Mouse (Mus musculus) right cerebral cortex, postnatal 25 days (tissue): ENCODE results near the gene Wdr27.
"Not testable (repeated sequence)": the region's sequence is repeated elsewhere in the genome, so short reads cannot be mapped to it uniquely, and the experiment has no call there.

Experiments used
- DNase-seq: peaks from one replicate; pipeline ENCODE4 v3.0.0; 2022

Wdr27 gene

DNA sequence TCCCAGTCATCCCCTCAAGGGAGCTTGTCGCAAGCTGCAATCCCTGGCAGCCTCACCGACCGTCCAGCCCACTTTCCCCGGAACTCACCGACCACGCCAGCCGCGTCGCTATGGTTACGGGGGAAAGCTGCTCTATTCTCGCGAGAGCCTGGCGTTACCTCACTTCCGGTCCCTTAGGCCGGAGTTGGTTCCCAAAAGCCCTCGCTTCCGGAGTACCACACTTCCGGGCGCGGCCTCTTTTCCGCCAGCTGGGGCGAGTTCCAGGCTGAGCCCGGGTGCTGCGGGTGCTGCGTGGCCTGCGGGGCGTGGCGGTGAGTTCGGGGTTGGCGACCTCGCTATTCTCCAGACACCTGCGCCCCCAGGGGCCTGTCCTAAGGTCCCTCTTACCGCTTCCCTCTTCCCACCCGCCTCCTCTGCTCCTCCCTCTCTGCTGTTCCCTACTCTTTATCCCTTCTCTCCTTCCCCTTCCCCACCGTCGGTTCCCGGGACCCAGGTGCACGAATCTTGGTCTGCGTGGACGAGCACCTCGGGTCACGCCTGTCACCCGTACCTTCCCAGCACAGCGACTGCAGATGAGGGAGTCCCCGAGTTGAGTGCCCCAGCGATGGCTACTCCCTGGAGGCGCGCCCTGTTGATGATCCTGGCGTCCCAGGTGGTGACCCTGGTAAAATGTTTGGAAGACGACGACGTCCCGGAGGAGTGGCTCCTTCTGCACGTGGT, at the start of gene Wdr27, which contains the start of gene 1600012H06Rik:
Gene Wdr27 (minus strand): TSS at position 150 of the 720 bp plus-strand sequence.
Gene 1600012H06Rik (plus strand): TSS at position 176 of the 720 bp plus-strand sequence.
- DNase-seq = peak; percentile 99

- DNase-seq = not testable (repeated sequence)
Measured at GRCm38 (mm10) chr17:14992522-14993138, 49.7 kb upstream of the Wdr27 start.

- peak; percentile 2 for DNase-seq
Measured at GRCm38 (mm10) chr17:14990116-14990702, 47.3 kb upstream of the Wdr27 start.

DNA sequence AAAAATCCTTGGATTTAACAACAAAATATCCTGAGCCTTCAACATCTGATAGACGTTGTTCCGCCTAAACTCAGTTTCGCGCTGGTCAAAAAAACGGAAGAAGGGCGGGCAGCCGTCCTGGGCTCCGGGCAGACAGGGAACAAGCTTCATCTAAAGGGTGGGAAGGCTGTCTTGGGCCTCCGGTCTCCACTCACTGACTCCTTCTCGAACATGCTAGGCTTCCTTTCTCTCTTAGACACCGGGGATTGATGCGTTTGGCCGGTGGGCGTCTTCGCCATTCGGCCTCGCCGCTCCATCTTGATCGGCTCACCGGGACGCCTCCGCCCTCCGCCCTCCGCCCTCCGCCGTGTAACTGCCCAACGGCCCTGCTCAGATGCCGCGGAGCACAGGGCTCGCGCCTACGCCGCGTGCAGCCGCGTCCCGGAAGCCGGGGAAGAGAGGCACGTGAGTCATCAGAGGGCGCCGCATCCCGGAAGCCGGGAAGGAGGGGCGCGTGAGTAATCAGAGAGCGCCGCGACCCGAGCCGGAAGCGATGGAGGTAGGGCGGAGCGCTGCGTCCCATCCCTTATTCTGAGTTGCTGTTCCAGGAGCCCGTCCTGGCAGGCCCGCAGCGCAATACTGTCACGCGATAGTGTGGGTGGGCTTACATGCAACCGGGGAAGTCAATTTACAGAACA, 35.5 kb upstream of the Wdr27 start, which contains the start of the genes 9030025P20Rik and Gm3417:
Gene 9030025P20Rik (plus strand): TSS at position 107 of the 677 bp plus-strand sequence.
Gene Gm3417 (minus strand): TSS at position 429 of the 677 bp plus-strand sequence.
- not testable (repeated sequence) for DNase-seq

GRCm38 (mm10) chr17:14977718-14978361, 34.9 kb upstream of the Wdr27 start:
- DNase-seq = not testable (repeated sequence)

DNA sequence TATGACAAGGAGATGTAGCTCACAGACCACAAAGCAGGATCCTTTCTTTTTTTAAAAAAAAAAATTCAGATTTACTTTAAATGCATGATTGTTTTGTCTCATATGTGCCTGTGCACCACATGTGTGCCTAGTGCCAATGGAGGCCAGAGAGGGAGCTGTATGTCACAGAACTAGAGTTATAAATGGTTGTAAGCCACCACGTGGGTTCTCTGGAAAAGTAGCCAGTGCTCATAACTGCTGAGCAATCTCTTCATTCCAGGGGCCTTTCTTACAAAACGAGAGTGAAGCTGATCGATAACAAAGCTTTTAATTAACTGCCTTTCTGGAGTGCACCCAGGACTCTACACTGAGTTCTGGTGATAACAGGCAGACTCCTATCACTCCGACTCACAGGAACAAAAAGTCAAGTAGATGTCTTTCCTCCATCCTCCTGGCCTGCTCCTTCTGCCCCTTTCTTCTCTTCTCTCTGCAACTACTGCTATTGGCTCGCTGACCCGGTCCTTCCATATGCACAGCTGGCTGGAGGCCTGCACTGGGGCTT, 25.5 kb upstream of the Wdr27 start:
- DNase-seq = not testable (repeated sequence)

GRCm38 (mm10) chr17:14961557-14962154, 18.7 kb upstream of the Wdr27 start:
- not testable (repeated sequence) for DNase-seq

DNA sequence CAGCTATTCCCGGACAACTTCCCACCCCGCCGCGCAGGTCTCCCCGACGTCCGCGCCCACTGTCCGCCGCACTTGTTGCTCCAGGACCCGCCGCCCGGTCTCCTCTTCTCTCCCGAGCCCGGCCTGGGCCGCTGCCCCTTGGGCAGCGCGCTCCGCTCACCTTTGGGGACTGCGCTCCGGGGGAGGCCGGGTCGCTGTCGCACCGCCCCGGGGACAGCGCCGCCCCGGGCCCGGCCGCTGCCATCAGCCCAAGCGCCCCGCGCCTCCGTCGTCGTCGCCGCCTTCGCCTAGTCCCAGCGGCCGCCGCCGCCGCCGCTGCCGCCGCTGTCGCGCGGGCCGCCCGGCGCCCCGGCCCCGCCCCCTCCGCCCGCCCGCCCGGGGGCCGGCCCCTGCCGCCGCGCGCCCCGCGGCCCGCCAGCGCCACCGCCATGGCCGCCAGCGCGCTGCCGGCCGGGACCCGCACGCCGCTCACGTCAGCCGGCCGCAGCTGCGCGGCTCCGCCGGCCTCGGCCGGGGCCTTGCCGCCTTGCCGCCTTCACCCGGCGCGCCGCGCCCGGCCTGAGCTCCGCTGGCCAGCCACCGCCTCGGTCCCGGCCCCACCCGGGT, 18.1 kb upstream of the Wdr27 start, which contains the start of gene Phf10:
Gene Phf10 (minus strand): TSS at position 323 of the 606 bp plus-strand sequence.
- peak; percentile 22 for DNase-seq

DNA sequence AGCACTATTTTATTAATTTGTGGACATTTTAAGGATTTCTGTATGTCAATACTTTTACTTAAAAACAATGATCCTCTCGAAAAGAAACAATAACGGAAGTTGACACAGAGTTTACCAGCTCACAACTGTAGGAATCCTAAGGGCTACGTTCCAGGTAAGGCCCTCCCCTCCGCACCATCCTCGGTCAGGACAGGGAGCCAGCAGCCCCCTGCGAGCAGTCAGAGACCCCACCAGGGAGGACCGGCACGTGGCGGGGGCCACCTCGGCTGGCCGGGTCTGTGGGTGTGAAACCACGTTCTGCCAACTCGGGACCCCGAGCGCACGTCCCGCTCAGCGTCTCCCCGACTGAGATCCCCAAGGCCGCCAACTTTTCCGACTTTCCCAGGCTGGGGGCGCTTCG, 17.6 kb upstream of the Wdr27 start:
- no peak for DNase-seq

- no peak for DNase-seq
Measured at GRCm38 (mm10) chr17:14959979-14960378, 17.0 kb upstream of the Wdr27 start.

DNA sequence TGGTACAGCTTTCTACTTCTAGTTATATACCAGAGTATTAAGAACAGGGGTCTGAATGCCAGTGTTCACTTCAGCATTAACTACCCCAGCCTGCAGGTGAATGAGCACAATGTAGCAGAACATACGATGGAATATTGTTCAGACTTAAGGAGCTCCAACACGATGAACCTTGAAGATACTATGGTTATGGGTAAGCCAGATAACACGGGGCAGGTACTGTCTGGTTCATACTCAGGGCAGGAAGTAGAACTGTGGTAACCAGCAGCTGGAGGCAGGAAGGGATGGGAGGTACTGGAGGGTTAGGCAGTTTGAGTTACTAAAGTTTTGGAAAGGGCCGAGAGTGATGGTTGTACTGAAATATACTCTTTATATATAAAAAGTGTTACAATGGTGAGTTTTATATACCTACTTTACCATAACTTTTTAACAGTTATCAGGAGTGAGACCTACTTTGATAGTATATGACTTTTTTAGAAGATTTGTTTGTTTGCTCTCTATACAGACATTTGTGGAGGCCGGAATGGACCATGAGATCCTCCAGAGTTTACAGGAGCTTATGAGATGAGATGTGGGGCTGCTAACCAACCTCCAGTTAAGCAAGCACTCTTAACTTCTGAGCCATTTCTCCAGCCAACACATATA, 15.8 kb upstream of the Wdr27 start:
- DNase-seq = no peak

- DNase-seq = no peak
Measured at GRCm38 (mm10) chr17:14953452-14953851, 10.5 kb upstream of the Wdr27 start.

GRCm38 (mm10) chr17:14949161-14949827, 6.3 kb upstream of the Wdr27 start:
- DNase-seq = no peak

DNA sequence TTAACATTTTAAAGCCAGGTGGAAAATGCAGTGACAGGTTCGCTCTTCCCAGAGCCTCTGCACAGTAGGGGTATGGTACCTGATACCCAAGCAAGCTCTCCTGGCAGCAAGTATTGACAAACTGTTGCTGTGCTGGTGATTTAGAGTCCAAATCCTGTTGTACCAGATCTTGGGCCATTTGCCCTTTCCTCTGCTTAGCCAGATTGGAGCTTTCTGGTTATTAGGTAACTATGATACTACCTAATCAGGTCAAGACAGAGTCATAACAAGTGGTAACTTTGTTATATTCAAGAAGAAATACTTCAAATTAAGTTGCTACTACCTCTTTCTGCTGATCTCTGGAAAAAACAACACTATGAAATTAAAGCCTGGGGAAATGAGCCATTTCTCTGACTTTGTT, 1.6 kb upstream of the Wdr27 start:
- DNase-seq = no peak

GRCm38 (mm10) chr17:14943729-14944059, 736 bp upstream of the Wdr27 start:
- DNase-seq = no peak

DNA sequence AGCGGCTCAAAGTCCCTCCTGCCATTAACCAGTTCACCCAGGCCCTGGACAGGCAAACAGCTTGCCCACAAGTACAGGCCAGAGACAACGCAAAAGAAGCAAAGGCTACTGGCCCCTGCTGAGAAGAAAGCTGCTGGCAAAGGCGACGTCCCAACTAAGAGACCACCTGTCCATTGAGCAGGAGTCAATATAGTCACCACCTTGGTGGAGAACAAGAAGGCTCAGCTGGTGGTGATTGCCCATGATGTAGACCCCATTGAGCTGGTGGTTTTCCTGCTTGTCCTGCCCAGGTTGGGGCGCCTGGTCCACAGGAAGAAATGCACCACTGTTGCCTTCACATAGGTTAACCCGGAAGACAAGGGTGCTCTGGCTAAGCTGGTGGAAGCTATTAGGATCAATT, 777 bp downstream of the Wdr27 start:
- DNase-seq = not testable (repeated sequence)

DNA sequence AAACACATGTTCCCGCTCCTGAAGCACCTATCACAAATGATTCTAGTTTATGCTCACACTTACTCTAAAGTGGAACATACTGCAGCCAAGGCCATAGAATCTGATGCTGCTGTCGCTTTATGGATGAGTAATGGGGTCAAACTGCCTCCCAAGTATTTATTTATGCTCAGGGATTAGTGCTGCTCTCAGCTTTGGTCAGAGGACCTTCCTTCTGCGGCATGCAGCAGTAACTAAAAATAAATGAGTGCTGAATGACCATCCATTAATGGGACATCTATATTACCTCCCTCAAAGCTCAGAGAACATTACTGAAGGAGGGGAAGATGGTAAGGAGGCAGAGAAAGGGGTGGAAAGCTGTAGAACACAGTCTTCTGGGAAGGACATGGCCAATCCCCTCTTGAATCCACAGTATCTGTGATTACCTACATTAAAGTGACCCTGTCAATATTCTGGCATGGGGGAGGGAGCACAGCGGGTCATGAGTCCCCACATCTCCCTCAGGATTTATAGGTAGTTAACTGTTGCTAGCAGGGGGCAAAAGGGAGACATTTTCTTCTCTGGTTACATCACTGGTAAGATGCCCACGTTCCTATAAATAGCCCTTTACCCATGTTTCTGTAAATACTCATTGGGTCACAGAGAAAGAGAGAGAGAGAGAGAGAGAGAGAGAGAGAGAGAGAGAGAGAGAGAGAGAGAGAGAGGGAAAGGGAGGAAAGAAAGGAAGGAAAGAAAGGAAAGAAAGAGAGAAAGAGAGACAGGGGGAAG, 6.9 kb downstream of the Wdr27 start:
- no peak for DNase-seq

GRCm38 (mm10) chr17:14935280-14935679, 7.7 kb downstream of the Wdr27 start:
- DNase-seq = not testable (repeated sequence)

- DNase-seq = no peak
Measured at GRCm38 (mm10) chr17:14931469-14931868, 11.5 kb downstream of the Wdr27 start.

- no peak for DNase-seq
Measured at GRCm38 (mm10) chr17:14930697-14931096, 12.3 kb downstream of the Wdr27 start.
